Mouse (Mus musculus) right cerebral cortex, adult 18-20 months (tissue): ENCODE measurements around the gene Fam83g.

Experiments
- DNase-seq: peaks from one replicate; pipeline ENCODE4 v3.0.0; 2022; ENCODE audit warnings: mixed read lengths

Gene Fam83g

GRCm38 (mm10) chr11:61652686-61653447, 31.0 kb upstream of the Fam83g start, which contains the start of gene Grap:
Grap (plus strand) TSS chr11:61653265.
- DNase-seq = no peak

GRCm38 (mm10) chr11:61653568-61653967, 30.3 kb upstream of the Fam83g start:
- DNase-seq = no peak

- no peak for DNase-seq
Observed at GRCm38 (mm10) chr11:61654786-61655311, 29.0 kb upstream of the Fam83g start.

- no peak for DNase-seq
Observed at GRCm38 (mm10) chr11:61655649-61656048, 28.2 kb upstream of the Fam83g start.

- DNase-seq = no peak
Observed at GRCm38 (mm10) chr11:61656148-61656850, 27.6 kb upstream of the Fam83g start.

- no peak for DNase-seq
Observed at GRCm38 (mm10) chr11:61657432-61657831, 26.5 kb upstream of the Fam83g start.

GRCm38 (mm10) chr11:61658360-61658922, 25.4 kb upstream of the Fam83g start:
- no peak for DNase-seq

GRCm38 (mm10) chr11:61659011-61659858, 24.7 kb upstream of the Fam83g start:
- DNase-seq = peak; percentile 41

GRCm38 (mm10) chr11:61660001-61660400, 23.9 kb upstream of the Fam83g start:
- DNase-seq = no peak

- DNase-seq = no peak
Observed at GRCm38 (mm10) chr11:61660806-61661392, 23.0 kb upstream of the Fam83g start.

- DNase-seq = no peak
Observed at GRCm38 (mm10) chr11:61662189-61662588, 21.7 kb upstream of the Fam83g start.

GRCm38 (mm10) chr11:61665401-61665800, 18.5 kb upstream of the Fam83g start:
- no peak for DNase-seq

- DNase-seq = peak; percentile 52
Observed at GRCm38 (mm10) chr11:61665991-61666799, 17.7 kb upstream of the Fam83g start.

GRCm38 (mm10) chr11:61667248-61667647, 16.6 kb upstream of the Fam83g start:
- no peak for DNase-seq

GRCm38 (mm10) chr11:61667782-61668181, 16.1 kb upstream of the Fam83g start:
- no peak for DNase-seq

GRCm38 (mm10) chr11:61669492-61670490, 14.1 kb upstream of the Fam83g start:
- no peak for DNase-seq

- DNase-seq = no peak
Observed at GRCm38 (mm10) chr11:61671781-61672383, 12.0 kb upstream of the Fam83g start.

GRCm38 (mm10) chr11:61673686-61674085, 10.2 kb upstream of the Fam83g start:
- no peak for DNase-seq

- no peak for DNase-seq
Observed at GRCm38 (mm10) chr11:61674151-61674838, 9.6 kb upstream of the Fam83g start.
